Mouse (Mus musculus) stomach, embryonic 15.5 days (tissue): ENCODE measurements around the gene Dhx15. TPM values are rescaled to one million over a fixed set of nuclear protein-coding genes. Genes with fewer than 3 reads are reported as not detected.

Experiments used
- ATAC-seq: fragments of 200-750 bp; cut with Nextera tagmentation; 2 replicates; pipeline ENCODE4 v1.8.0; 2017; ENCODE audit warnings: low read depth, moderate number of reproducible peaks, moderate TSS enrichment; ENCODE audit not compliant: insufficient read depth, low FRiP score
- H3K27ac ChIP-seq: fragments of 300-500 bp; sonication (generic); 2 replicates; pipeline ENCODE4 v1.5.1; 2015; ENCODE audit warnings: mild to moderate bottlenecking, inconsistent platforms
- H3K27me3 ChIP-seq: fragments of 300-500 bp; sonication (generic); replicated peaks from 2 replicates; pipeline ENCODE4 v1.6.1; 2015; ENCODE audit warnings: inconsistent platforms
- H3K36me3 ChIP-seq: fragments of 300-500 bp; sonication (generic); 2 replicates; pipeline ENCODE4 v1.6.1; 2015; ENCODE audit warnings: inconsistent platforms
- H3K4me1 ChIP-seq: fragments of 300-500 bp; sonication (generic); 2 replicates; pipeline ENCODE4 v1.6.1; 2015; ENCODE audit warnings: inconsistent platforms
- H3K4me2 ChIP-seq: fragments of 300-500 bp; sonication (generic); 2 replicates; pipeline ENCODE4 v1.6.1; 2015; ENCODE audit warnings: mild to moderate bottlenecking, inconsistent platforms
- H3K4me3 ChIP-seq: fragments of 300-500 bp; sonication (generic); replicated peaks from 2 replicates; pipeline ENCODE4 v1.5.1; 2015; ENCODE audit warnings: inconsistent platforms
- H3K9ac ChIP-seq: fragments of 300-500 bp; sonication (generic); 2 replicates; pipeline ENCODE4 v1.6.1; 2015; ENCODE audit warnings: inconsistent platforms
- H3K9me3 ChIP-seq: fragments of 300-500 bp; sonication (generic); 2 replicates; pipeline ENCODE4 v1.6.1; 2016; ENCODE audit warnings: inconsistent platforms
- WGBS: fragments of 180-500 bp; shearing (Covaris S2); methylation state at CpG from one replicate; pipeline ENCODE4 v1.1.7; 2015; 5-methylcytosine and 5-hydroxymethylcytosine counted together
- polyA plus RNA-seq: library from polyadenylated mRNA; unstranded; fragments of >200 nt; fragmentation: Nextera tagmentation; extraction: Ambion mirVana; gene quantifications from 2 replicates; pipeline ENCODE4 v1.2.1, GENCODE M21; 2015

The Dhx15 gene
- polyA plus RNA-seq, 1 experiment from 2014 or later = 140 TPM

- H3K9ac ChIP-seq = no peak overlapping the region
- H3K27ac ChIP-seq = no peak overlapping the region
- no peaks in the 10 kb centered on the region for H3K36me3 ChIP-seq
- no peaks in the 10 kb centered on the region for H3K9me3 ChIP-seq
- H3K27me3 ChIP-seq = no peaks in the 10 kb centered on the region
- no peak overlapping the region for H3K4me3 ChIP-seq
- no peak for ATAC-seq
- WGBS = 81% methylated on average over 9 of the region's 9 CpGs
- H3K4me2 ChIP-seq = no peak overlapping the region
- no peaks in the 10 kb centered on the region for H3K4me1 ChIP-seq
Observed at GRCm38 (mm10) chr5:52141936-52142335, 48.4 kb downstream of the Dhx15 start.

DNA sequence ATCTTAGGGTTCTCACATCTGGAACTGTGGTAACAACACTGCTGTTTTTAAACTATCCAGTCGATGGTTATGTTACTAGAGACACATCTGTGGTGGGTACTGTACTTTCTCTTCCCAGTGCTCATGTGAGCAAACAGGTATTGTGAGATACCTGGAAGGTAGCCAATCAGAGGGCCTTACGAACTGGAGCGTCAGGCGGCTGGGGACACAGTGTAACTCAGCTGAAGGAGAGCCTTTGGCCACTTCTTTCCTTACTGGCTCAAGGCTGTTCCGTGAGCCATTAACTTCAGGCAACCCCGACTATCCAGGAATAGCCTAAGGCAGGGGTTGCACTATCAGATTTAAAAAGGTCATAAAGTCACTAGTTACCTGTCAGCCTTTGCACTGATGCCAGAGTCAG is 51.5 kb downstream of the Dhx15 start:
- WGBS = 76% methylated on average over 6 of the region's 6 CpGs
- ATAC-seq = peak; percentile 36; the same call in 1 of the 2 replicates
- no peaks in the 10 kb centered on the region for H3K9me3 ChIP-seq
- no peak overlapping the region for H3K4me2 ChIP-seq
- H3K4me1 ChIP-seq = no peaks in the 10 kb centered on the region
- H3K9ac ChIP-seq = no peak overlapping the region
- H3K4me3 ChIP-seq = no peak overlapping the region
- peak overlapping the region; percentile 70 for H3K27ac ChIP-seq
- H3K36me3 ChIP-seq = no peaks in the 10 kb centered on the region
- H3K27me3 ChIP-seq = no peaks in the 10 kb centered on the region

DNA sequence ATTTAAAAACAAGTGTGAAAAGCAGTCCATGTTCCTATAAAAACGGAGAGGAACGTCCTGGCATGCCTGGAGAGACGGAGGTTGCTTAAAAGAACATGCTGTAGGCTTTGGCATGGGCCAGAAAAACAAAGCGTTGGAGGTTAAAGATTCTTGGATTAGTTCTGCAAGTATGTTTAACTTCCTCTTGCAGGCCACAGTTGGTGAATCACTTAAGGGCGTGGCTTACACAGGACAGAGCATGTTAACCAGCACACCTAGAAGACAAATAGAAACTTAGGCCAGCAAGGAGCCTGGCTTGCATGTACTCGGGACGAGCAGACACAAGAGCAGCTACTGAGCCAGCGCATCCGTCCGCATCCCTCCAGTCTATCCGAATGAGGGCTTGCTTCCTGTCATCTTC is 52.2 kb downstream of the Dhx15 start:
- H3K4me1 ChIP-seq = no peaks in the 10 kb centered on the region
- whole genome bisulfite sequencing = 66% methylated on average over 11 of the region's 11 CpGs
- no peaks in the 10 kb centered on the region for H3K27me3 ChIP-seq
- peak overlapping the region; percentile 70 for H3K27ac ChIP-seq
- H3K4me2 ChIP-seq = no peak overlapping the region
- H3K9me3 ChIP-seq = no peaks in the 10 kb centered on the region
- H3K4me3 ChIP-seq = no peak overlapping the region
- H3K36me3 ChIP-seq = no peaks in the 10 kb centered on the region
- ATAC-seq = peak; percentile 54; the same call in 1 of the 2 replicates
- no peak overlapping the region for H3K9ac ChIP-seq

- H3K36me3 ChIP-seq = no peaks in the 10 kb centered on the region
- ATAC-seq = no peak
- no peak overlapping the region for H3K4me2 ChIP-seq
- H3K27me3 ChIP-seq = no peaks in the 10 kb centered on the region
- H3K9me3 ChIP-seq = no peaks in the 10 kb centered on the region
- no peaks in the 10 kb centered on the region for H3K4me1 ChIP-seq
- H3K27ac ChIP-seq = no peak overlapping the region
- 73% methylated on average over 16 of the region's 16 CpGs for WGBS
- no peak overlapping the region for H3K4me3 ChIP-seq
- H3K9ac ChIP-seq = no peak overlapping the region
Observed at GRCm38 (mm10) chr5:52135460-52136141, 54.7 kb downstream of the Dhx15 start.

- H3K9me3 ChIP-seq = no peaks in the 10 kb centered on the region
- no peaks in the 10 kb centered on the region for H3K36me3 ChIP-seq
- no peak for ATAC-seq
- no peaks in the 10 kb centered on the region for H3K4me1 ChIP-seq
- H3K4me3 ChIP-seq = no peak overlapping the region
- H3K4me2 ChIP-seq = no peak overlapping the region
- H3K27ac ChIP-seq = no peak overlapping the region
- H3K27me3 ChIP-seq = no peaks in the 10 kb centered on the region
- 82% methylated on average over 7 of the region's 7 CpGs for WGBS
- H3K9ac ChIP-seq = no peak overlapping the region
Observed at GRCm38 (mm10) chr5:52132840-52133239, 57.5 kb downstream of the Dhx15 start.

- no peaks in the 10 kb centered on the region for H3K9me3 ChIP-seq
- no peaks in the 10 kb centered on the region for H3K4me1 ChIP-seq
- H3K36me3 ChIP-seq = no peaks in the 10 kb centered on the region
- no peak overlapping the region for H3K4me2 ChIP-seq
- H3K27ac ChIP-seq = no peak overlapping the region
- no peaks in the 10 kb centered on the region for H3K27me3 ChIP-seq
- H3K4me3 ChIP-seq = no peak overlapping the region
- ATAC-seq = no peak
- 21% methylated on average over 9 of the region's 9 CpGs for WGBS
- H3K9ac ChIP-seq = no peak overlapping the region
Observed at GRCm38 (mm10) chr5:52132092-52132491, 58.2 kb downstream of the Dhx15 start.

DNA sequence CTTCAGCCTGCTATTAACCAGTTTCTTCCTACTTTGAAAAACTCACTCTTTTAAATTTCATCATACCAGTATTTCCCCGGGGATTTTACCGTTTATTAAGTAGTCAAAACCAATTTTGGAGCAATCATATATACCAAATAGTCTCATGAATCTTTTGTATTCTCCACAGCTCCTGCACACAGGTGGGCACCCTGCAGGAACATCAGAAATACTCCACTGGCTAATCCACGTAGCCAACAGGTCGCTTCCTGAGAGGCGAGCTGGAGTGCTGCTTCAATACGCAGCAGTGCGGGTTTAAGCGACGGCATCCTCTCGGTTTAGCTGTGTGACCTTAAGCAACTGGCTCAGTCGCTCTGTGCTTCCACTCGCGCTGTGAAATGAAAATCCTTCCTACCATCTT is 58.9 kb downstream of the Dhx15 start:
- 84% methylated on average over 13 of the region's 13 CpGs for WGBS
- H3K27me3 ChIP-seq = no peaks in the 10 kb centered on the region
- no peaks in the 10 kb centered on the region for H3K4me1 ChIP-seq
- no peak overlapping the region for H3K4me3 ChIP-seq
- no peak overlapping the region for H3K9ac ChIP-seq
- no peak overlapping the region for H3K4me2 ChIP-seq
- no peaks in the 10 kb centered on the region for H3K36me3 ChIP-seq
- no peak for ATAC-seq
- H3K27ac ChIP-seq = no peak overlapping the region
- H3K9me3 ChIP-seq = no peaks in the 10 kb centered on the region

GRCm38 (mm10) chr5:52130496-52130895 is 59.8 kb downstream of the Dhx15 start:
- Histone ChIP-seq H3K36me3 (no peaks in the 10 kb centered on the region), H3K27ac (peak overlapping the region; percentile 35), H3K9me3 (no peaks in the 10 kb centered on the region), H3K4me1 (no peaks in the 10 kb centered on the region), H3K4me2 (no peak overlapping the region), H3K9ac (no peak overlapping the region), H3K27me3 (no peaks in the 10 kb centered on the region), H3K4me3 (no peak overlapping the region)
- 64% methylated on average over 1 of the region's 1 CpGs for WGBS
- ATAC-seq = peak; percentile 63; the same call in 1 of the 2 replicates

- H3K4me1 ChIP-seq = no peaks in the 10 kb centered on the region
- no peak overlapping the region for H3K27ac ChIP-seq
- no peaks in the 10 kb centered on the region for H3K9me3 ChIP-seq
- no peaks in the 10 kb centered on the region for H3K36me3 ChIP-seq
- WGBS = 69% methylated on average over 7 of the region's 7 CpGs
- H3K27me3 ChIP-seq = no peaks in the 10 kb centered on the region
- H3K4me3 ChIP-seq = no peak overlapping the region
- no peak for ATAC-seq
- no peak overlapping the region for H3K9ac ChIP-seq
- no peak overlapping the region for H3K4me2 ChIP-seq
Observed at GRCm38 (mm10) chr5:52126263-52126662, 64.1 kb downstream of the Dhx15 start.

- Histone ChIP-seq H3K27ac (no peak overlapping the region), H3K9ac (no peak overlapping the region), H3K36me3 (no peaks in the 10 kb centered on the region), H3K4me1 (no peaks in the 10 kb centered on the region), H3K27me3 (no peaks in the 10 kb centered on the region), H3K9me3 (no peaks in the 10 kb centered on the region), H3K4me3 (no peak overlapping the region), H3K4me2 (no peak overlapping the region)
- WGBS = 54% methylated on average over 8 of the region's 8 CpGs
- ATAC-seq = 0 out of 2 replicates have a peak, but pooled peaks have one; percentile 56
Observed at GRCm38 (mm10) chr5:52125854-52126253, 64.5 kb downstream of the Dhx15 start.

- no peaks in the 10 kb centered on the region for H3K36me3 ChIP-seq
- no peak overlapping the region for H3K27ac ChIP-seq
- no peaks in the 10 kb centered on the region for H3K4me1 ChIP-seq
- H3K27me3 ChIP-seq = no peaks in the 10 kb centered on the region
- no peak overlapping the region for H3K9ac ChIP-seq
- H3K4me2 ChIP-seq = no peak overlapping the region
- 80% methylated on average over 6 of the region's 6 CpGs for WGBS
- no peaks in the 10 kb centered on the region for H3K9me3 ChIP-seq
- no peak for ATAC-seq
- no peak overlapping the region for H3K4me3 ChIP-seq
Observed at GRCm38 (mm10) chr5:52122146-52122545, 68.2 kb downstream of the Dhx15 start.

DNA sequence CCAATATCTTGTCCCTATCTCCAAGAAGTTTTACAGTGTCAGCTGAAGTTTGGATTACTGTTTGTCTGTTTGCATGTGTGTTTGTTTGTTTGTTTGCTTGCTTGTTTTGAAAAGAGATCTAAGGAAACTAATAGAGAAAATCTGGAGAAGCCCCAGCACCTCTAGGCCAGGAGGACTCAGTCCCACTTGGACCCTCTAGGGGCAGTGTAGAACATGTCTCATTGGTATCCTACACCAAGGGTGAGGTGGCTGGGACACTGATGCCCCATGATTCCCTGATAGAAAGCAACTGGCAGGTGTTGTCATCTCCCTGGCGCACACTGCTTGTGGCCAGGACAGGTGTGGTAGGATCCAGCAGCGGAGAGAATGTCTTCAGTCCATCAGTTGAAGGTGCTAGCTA is 70.5 kb downstream of the Dhx15 start:
- Histone ChIP-seq H3K4me3 (no peak overlapping the region), H3K4me1 (peaks cover 10% of the 10 kb centered on the region), H3K9me3 (no peaks in the 10 kb centered on the region), H3K9ac (no peak overlapping the region), H3K27me3 (peaks cover 8% of the 10 kb centered on the region), H3K4me2 (no peak overlapping the region), H3K27ac (0 out of 2 replicates have a peak overlapping the region, but pooled peaks have one; percentile 16), H3K36me3 (no peaks in the 10 kb centered on the region)
- no peak for ATAC-seq
- WGBS = 70% methylated on average over 2 of the region's 2 CpGs

- peaks cover 10% of the 10 kb centered on the region for H3K27me3 ChIP-seq
Observed at GRCm38 (mm10) chr5:52119192-52119591, 71.1 kb downstream of the Dhx15 start.

More at GRCm38 (mm10) chr5:52119192-52119591, 71.1 kb downstream of the Dhx15 start:
- Histone ChIP-seq H3K36me3 (no peaks in the 10 kb centered on the region), H3K9ac (no peak overlapping the region), H3K4me3 (no peak overlapping the region), H3K4me1 (peaks cover 16% of the 10 kb centered on the region), H3K27ac (0 out of 2 replicates have a peak overlapping the region, but pooled peaks have one; percentile 6), H3K4me2 (no peak overlapping the region), H3K9me3 (no peaks in the 10 kb centered on the region)
- WGBS = 49% methylated on average over 2 of the region's 2 CpGs
- no peak for ATAC-seq
